Mouse (Mus musculus): Measurements from ENCODE around the gene Pde2a.

DNA sequence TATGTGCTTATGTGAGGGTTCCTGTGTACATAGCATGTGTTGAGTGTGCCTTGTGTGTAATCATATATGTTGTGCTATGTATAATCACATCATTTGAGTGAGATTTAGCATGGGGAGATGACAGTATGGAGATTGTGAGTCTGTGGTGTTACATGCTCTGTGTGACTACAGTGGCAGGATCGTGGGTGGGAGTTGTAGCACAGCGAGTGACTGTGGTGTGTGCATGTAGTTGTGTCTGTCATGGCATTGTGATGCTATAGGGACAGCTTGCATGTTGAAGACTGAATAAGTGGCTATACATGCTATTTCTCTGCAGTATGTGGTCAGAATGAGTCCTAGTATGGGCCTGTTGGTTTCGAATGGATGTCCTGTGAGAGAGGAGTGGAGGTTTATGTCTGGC lies 31.2 kb downstream of the Pde2a start:
- TF ChIP-seq POLR2A (IDR thresholded peaks at IDR 0.05; ENCODE audit: low read depth, low read length) (no peak), CTCF (IDR thresholded peaks at IDR 0.05; ENCODE audit: extremely low read depth, insufficient read length, insufficient replicate concordance, low read depth, low read length) (no peak)

Data from small intestine, adult 2 months (tissue).